Mouse (Mus musculus): ENCODE measurements around the gene Large1. TPM values are rescaled to one million over a fixed set of nuclear protein-coding genes. Genes with fewer than 3 reads are reported as not detected.
A peak's percentile ranks its signal among the peaks of the same experiment; 100 is the strongest.

The Large1 gene
- polyA plus RNA-seq, 1 experiment from 2014 or later, result 2.1 TPM

GRCm38 (mm10) chr8:73225654-73226053 is 127.7 kb downstream of the Large1 start:
- H3K9me3 ChIP-seq (replicated peaks), result no peaks in the 10 kb centered on the region
- H3K27me3 ChIP-seq (replicated peaks), result no peaks in the 10 kb centered on the region
- 53% methylated on average over 2 of the region's 2 CpGs for WGBS (ENCODE audit: insufficient replicate concordance)
- ATAC-seq, result no peak
- no peaks in the 10 kb centered on the region for H3K36me3 ChIP-seq
- no peak overlapping the region for H3K27ac ChIP-seq
- H3K4me2 ChIP-seq, result no peak overlapping the region
- H3K4me1 ChIP-seq, result no peaks in the 10 kb centered on the region
- H3K9ac ChIP-seq, result no peak overlapping the region
- H3K4me3 ChIP-seq, result no peak overlapping the region

GRCm38 (mm10) chr8:73219178-73219811 is 134.0 kb downstream of the Large1 start:
- H3K36me3 ChIP-seq, result no peaks in the 10 kb centered on the region
- ATAC-seq, result no peak
- 70% methylated on average over 6 of the region's 6 CpGs for WGBS (ENCODE audit: insufficient replicate concordance)

DNA sequence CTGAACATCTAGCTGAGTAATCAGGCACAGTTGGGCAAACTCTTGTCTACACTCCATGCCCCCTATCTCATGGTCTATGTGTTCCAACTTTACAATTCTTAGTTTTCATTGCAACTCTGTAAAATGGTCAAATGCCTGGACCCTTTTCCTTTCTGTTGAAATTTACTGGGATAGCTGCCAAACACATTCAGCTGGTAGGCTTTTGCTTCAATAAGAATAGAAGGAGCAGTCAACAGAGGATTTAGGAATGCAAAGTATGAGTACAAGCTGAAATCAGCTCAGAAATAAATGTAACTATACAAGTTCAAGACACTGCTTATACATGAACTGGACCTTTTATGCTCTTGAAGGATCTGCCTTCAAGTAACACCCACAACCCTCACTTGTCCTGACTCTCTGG is 146.5 kb downstream of the Large1 start:
- H3K36me3 ChIP-seq, result no peaks in the 10 kb centered on the region
- no peak overlapping the region for H3K9ac ChIP-seq

More at GRCm38 (mm10) chr8:73219178-73219811, 134.0 kb downstream of the Large1 start:
- no peaks in the 10 kb centered on the region for H3K4me1 ChIP-seq
- H3K27me3 ChIP-seq (replicated peaks), result no peaks in the 10 kb centered on the region
- no peak overlapping the region for H3K4me3 ChIP-seq
- H3K9ac ChIP-seq, result no peak overlapping the region
- H3K9me3 ChIP-seq (replicated peaks), result no peaks in the 10 kb centered on the region
- no peak overlapping the region for H3K4me2 ChIP-seq
- no peak overlapping the region for H3K27ac ChIP-seq

GRCm38 (mm10) chr8:73201854-73202253 is 151.5 kb downstream of the Large1 start:
- H3K27me3 ChIP-seq (replicated peaks), result no peaks in the 10 kb centered on the region
- no peak overlapping the region for H3K4me2 ChIP-seq
- ATAC-seq, result no peak
- WGBS (ENCODE audit: insufficient replicate concordance), result 49% methylated on average over 2 of the region's 2 CpGs
- no peaks in the 10 kb centered on the region for H3K4me1 ChIP-seq
- no peaks in the 10 kb centered on the region for H3K36me3 ChIP-seq
- H3K9ac ChIP-seq, result no peak overlapping the region
- H3K27ac ChIP-seq, result no peak overlapping the region
- no peaks in the 10 kb centered on the region for H3K9me3 ChIP-seq (replicated peaks)
- no peak overlapping the region for H3K4me3 ChIP-seq

More for the DNA sequence above, 146.5 kb downstream of the Large1 start:
- H3K4me3 ChIP-seq, result no peak overlapping the region
- no peaks in the 10 kb centered on the region for H3K27me3 ChIP-seq (replicated peaks)
- no peaks in the 10 kb centered on the region for H3K4me1 ChIP-seq
- H3K27ac ChIP-seq, result no peak overlapping the region
- no peak for ATAC-seq
- no peaks in the 10 kb centered on the region for H3K9me3 ChIP-seq (replicated peaks)
- no peak overlapping the region for H3K4me2 ChIP-seq

GRCm38 (mm10) chr8:73197714-73198113 is 155.6 kb downstream of the Large1 start:
- H3K36me3 ChIP-seq, result no peaks in the 10 kb centered on the region
- ATAC-seq, result no peak

DNA sequence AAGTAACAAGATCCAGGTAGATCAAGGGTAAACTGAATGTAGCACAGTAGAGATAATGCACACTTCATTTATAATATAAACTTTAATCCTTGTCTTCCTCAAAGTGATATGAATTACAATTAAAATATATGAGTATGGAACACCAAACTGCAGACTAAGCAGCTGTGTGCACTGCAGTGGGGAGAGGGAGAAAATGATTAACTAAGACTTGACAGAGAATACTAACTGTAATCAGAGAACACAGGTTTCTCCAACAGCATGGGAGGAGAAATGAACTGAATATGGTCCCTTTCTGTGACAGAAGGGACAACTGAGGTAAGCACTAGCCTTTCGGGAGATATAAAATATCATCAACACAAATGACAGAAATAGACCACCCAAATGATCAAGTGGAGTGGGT is 164.7 kb downstream of the Large1 start:
- H3K27me3 ChIP-seq (replicated peaks), result no peaks in the 10 kb centered on the region
- WGBS (ENCODE audit: insufficient replicate concordance), result 68% methylated on average over 1 of the region's 1 CpGs
- no peak for ATAC-seq
- H3K4me3 ChIP-seq, result no peak overlapping the region
- H3K4me1 ChIP-seq, result no peaks in the 10 kb centered on the region
- H3K36me3 ChIP-seq, result no peaks in the 10 kb centered on the region
- H3K4me2 ChIP-seq, result no peak overlapping the region
- no peak overlapping the region for H3K27ac ChIP-seq
- no peak overlapping the region for H3K9ac ChIP-seq
- H3K9me3 ChIP-seq (replicated peaks), result no peaks in the 10 kb centered on the region

More at GRCm38 (mm10) chr8:73197714-73198113, 155.6 kb downstream of the Large1 start:
- Histone ChIP-seq H3K4me2 (no peak overlapping the region), H3K9me3 (replicated peaks) (no peaks in the 10 kb centered on the region), H3K4me3 (no peak overlapping the region), H3K4me1 (no peaks in the 10 kb centered on the region), H3K27ac (no peak overlapping the region), H3K9ac (no peak overlapping the region), H3K27me3 (replicated peaks) (no peaks in the 10 kb centered on the region)
- WGBS (ENCODE audit: insufficient replicate concordance), result 90% methylated on average over 1 of the region's 1 CpGs

GRCm38 (mm10) chr8:73187381-73187780 is 166.0 kb downstream of the Large1 start:
- H3K27ac ChIP-seq, result no peak overlapping the region
- 82% methylated on average over 1 of the region's 1 CpGs for WGBS (ENCODE audit: insufficient replicate concordance)
- H3K9ac ChIP-seq, result no peak overlapping the region
- no peak overlapping the region for H3K4me3 ChIP-seq
- no peak for ATAC-seq
- H3K27me3 ChIP-seq (replicated peaks), result no peaks in the 10 kb centered on the region
- H3K9me3 ChIP-seq (replicated peaks), result no peaks in the 10 kb centered on the region
- no peaks in the 10 kb centered on the region for H3K4me1 ChIP-seq
- H3K36me3 ChIP-seq, result no peaks in the 10 kb centered on the region
- no peak overlapping the region for H3K4me2 ChIP-seq

- 76% methylated on average over 1 of the region's 1 CpGs for WGBS (ENCODE audit: insufficient replicate concordance)
Observed at GRCm38 (mm10) chr8:73178434-73178833, 174.9 kb downstream of the Large1 start.

DNA sequence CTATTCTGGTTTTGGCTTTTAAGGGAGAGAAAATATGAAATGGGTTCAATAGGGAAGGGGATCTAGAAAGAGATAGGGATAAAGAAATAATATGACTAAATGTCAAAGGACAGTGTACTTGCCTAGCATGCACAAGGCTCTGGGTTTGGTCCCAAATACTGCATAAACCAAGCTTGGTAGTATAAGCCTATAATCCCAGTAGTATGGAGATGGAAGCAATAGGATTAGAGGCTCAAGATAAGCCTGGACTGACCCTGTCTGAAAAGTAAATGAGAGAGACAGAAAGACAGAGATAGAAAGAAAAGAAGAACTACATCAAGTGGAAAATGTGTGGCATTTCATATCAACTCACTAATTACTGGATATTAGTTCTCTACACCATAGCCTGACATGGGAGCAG is 180.7 kb downstream of the Large1 start:
- no peaks in the 10 kb centered on the region for H3K36me3 ChIP-seq
- no peak overlapping the region for H3K4me2 ChIP-seq
- no peaks in the 10 kb centered on the region for H3K9me3 ChIP-seq (replicated peaks)
- no peak for ATAC-seq
- H3K9ac ChIP-seq, result no peak overlapping the region
- no peaks in the 10 kb centered on the region for H3K4me1 ChIP-seq
- no peak overlapping the region for H3K27ac ChIP-seq
- H3K27me3 ChIP-seq (replicated peaks), result no peaks in the 10 kb centered on the region
- no peak overlapping the region for H3K4me3 ChIP-seq

More at GRCm38 (mm10) chr8:73178434-73178833, 174.9 kb downstream of the Large1 start:
- no peaks in the 10 kb centered on the region for H3K4me1 ChIP-seq
- H3K9me3 ChIP-seq (replicated peaks), result no peaks in the 10 kb centered on the region
- no peak overlapping the region for H3K4me3 ChIP-seq
- H3K36me3 ChIP-seq, result no peaks in the 10 kb centered on the region
- no peak for ATAC-seq
- H3K27me3 ChIP-seq (replicated peaks), result no peaks in the 10 kb centered on the region
- no peak overlapping the region for H3K4me2 ChIP-seq
- H3K9ac ChIP-seq, result no peak overlapping the region
- no peak overlapping the region for H3K27ac ChIP-seq

DNA sequence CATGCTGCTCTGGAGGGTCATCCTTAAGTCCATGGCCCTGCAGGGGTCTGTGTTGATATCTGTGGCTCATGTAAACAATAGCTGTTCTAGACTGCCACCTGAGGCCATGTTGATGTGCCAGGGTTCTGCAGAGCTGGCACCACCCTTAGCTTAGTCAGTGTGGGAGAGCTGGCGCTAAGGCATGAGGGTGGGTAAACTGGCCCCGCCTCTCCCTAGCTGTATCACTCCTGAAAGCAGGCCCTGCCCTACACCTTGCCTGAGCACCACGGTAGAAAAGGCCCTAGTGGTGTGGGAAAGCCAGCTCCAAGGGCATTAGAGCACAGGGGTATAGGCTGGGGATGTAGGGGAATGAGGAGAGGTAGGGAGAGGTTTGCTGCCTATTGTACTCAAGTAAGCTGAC is 191.3 kb downstream of the Large1 start:
- H3K4me3 ChIP-seq, result no peak overlapping the region
- peaks cover 10% of the 10 kb centered on the region; the same call in 1 of the 2 replicates for H3K4me1 ChIP-seq
- 0 out of 2 replicates have a peak, but pooled peaks have one; percentile 24 for ATAC-seq
- H3K9me3 ChIP-seq (replicated peaks), result no peaks in the 10 kb centered on the region
- H3K27ac ChIP-seq, result no peak overlapping the region
- H3K9ac ChIP-seq, result no peak overlapping the region
- H3K27me3 ChIP-seq (replicated peaks), result no peaks in the 10 kb centered on the region
- no peak overlapping the region for H3K4me2 ChIP-seq
- H3K36me3 ChIP-seq, result no peaks in the 10 kb centered on the region
- WGBS (ENCODE audit: insufficient replicate concordance), result 43% methylated on average over 3 of the region's 3 CpGs

DNA sequence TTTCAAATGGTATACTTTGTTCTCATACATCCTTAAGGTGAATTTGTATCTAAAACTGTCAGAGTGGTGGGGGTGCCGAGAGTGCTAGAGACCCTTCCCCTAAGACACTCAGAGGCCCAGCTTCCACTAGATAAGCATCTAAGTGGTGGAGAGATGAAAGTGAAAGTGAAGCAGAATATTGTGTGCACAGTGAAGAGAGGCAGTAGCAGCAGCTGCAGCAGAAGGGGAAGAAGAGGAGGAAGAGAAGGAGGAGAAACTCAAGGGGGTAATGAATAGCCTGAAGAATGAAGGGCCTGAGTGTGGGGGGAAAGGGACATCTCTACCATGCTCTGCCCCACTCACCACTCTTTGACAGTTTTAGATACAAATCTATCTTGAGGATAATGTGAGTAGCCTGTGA is 191.8 kb downstream of the Large1 start:
- H3K9me3 ChIP-seq (replicated peaks), result no peaks in the 10 kb centered on the region
- no peak for ATAC-seq
- no peak overlapping the region for H3K4me2 ChIP-seq
- no peak overlapping the region for H3K9ac ChIP-seq
- no peaks in the 10 kb centered on the region for H3K36me3 ChIP-seq
- no peak overlapping the region for H3K27ac ChIP-seq
- no peak overlapping the region for H3K4me3 ChIP-seq
- 15% methylated on average over 1 of the region's 1 CpGs for WGBS (ENCODE audit: insufficient replicate concordance)
- H3K4me1 ChIP-seq, result peaks cover 10% of the 10 kb centered on the region; the same call in 1 of the 2 replicates
- H3K27me3 ChIP-seq (replicated peaks), result no peaks in the 10 kb centered on the region

- 31% methylated on average over 2 of the region's 2 CpGs for WGBS (ENCODE audit: insufficient replicate concordance)
- Histone ChIP-seq H3K27ac (no peak overlapping the region), H3K4me3 (no peak overlapping the region), H3K36me3 (no peaks in the 10 kb centered on the region), H3K4me2 (no peak overlapping the region), H3K27me3 (replicated peaks) (no peaks in the 10 kb centered on the region), H3K9me3 (replicated peaks) (no peaks in the 10 kb centered on the region), H3K4me1 (peaks cover 10% of the 10 kb centered on the region; the same call in 1 of the 2 replicates), H3K9ac (no peak overlapping the region)
- no peak for ATAC-seq
Observed at GRCm38 (mm10) chr8:73160945-73161344, 192.4 kb downstream of the Large1 start.

DNA sequence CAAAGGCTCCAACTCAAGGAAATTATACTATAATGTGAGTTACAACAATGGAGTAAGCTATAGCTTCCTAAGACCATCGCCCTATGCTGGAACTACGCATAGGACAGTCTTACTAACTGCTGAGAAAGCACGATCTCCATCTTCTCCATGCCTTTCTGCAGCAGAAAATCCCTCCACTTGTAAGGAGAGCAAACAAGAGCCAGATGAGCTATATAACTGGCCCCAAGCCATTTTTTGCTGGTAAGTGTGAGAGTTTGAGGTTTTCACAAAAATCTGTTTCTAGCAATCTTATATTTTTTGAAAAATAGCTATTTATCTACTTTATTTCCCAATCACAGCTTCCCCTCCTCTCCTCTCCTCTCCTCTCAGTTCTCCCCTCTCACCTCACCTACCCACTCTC is 206.1 kb downstream of the Large1 start:
- Histone ChIP-seq H3K9ac (no peak overlapping the region), H3K4me3 (no peak overlapping the region), H3K4me1 (no peaks in the 10 kb centered on the region), H3K36me3 (no peaks in the 10 kb centered on the region), H3K4me2 (no peak overlapping the region), H3K27ac (no peak overlapping the region), H3K9me3 (replicated peaks) (no peaks in the 10 kb centered on the region), H3K27me3 (replicated peaks) (no peaks in the 10 kb centered on the region)
- no peak for ATAC-seq
- 84% methylated on average over 3 of the region's 3 CpGs for WGBS (ENCODE audit: insufficient replicate concordance)
